Mouse (Mus musculus): ENCODE data around the gene Mid1.
"Not testable (repeated sequence)": the region's sequence is repeated elsewhere in the genome, so short reads cannot be mapped to it uniquely, and the experiment has no call there.

DNA sequence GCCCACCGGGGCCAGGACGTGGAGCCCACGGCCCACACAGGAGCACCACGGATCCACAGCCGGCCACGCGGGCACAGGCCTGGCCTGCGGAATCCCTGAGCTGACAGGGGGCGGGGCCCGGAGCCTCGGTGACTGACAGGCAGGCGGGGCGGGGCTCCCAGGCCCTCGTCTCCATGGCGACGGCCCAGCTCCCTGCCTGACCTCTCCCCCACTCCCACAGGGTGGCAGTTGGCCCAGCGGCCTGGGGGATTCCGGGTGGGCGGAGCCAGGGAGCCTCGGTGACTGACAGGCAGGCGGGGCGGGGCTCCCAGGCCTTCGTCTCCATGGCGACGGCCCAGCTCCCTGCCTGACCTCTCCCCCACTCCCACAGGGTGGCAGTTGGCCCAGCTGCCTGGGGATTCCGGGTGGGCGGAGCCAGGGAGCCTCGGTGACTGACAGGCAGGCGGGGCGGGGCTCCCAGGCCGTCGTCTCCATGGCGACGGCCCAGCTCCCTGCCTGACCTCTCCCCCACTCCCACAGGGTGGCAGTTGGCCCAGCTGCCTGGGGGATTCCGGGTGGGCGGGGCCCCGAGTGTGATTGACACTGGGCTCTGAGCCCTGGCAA lies 313.0 kb downstream of the Mid1 start:
- TF ChIP-seq FLI1 (IDR thresholded peaks at IDR 0.05; ENCODE audit: low read length); GATA1 (IDR thresholded peaks at IDR 0.05; ENCODE audit: borderline replicate concordance, low read length): not testable (repeated sequence)
